Mouse (Mus musculus) E14TG2a.4 (cell line): ENCODE data around the gene Arid3a.
A peak's percentile ranks its signal among the peaks of the same experiment; 100 is the strongest.

Experiments
- H3K27me3 ChIP-seq: 2 replicates; pipeline ENCODE4 v1.6.1; 2014; ENCODE audit warnings: low read length, control low read depth; ENCODE audit not compliant: insufficient read depth
- H3K36me3 ChIP-seq: 2 replicates; pipeline ENCODE4 v1.6.1; 2014; ENCODE audit warnings: low read length, control low read depth; ENCODE audit not compliant: insufficient read depth
- H3K4me1 ChIP-seq: replicated peaks from 2 replicates; pipeline ENCODE4 v1.6.1; 2014; ENCODE audit warnings: low read depth, low read length, control low read depth
- H3K4me3 ChIP-seq: replicated peaks from 2 replicates; pipeline ENCODE4 v1.5.1; 2014; ENCODE audit warnings: mild to moderate bottlenecking, low read length
- H3K9me3 ChIP-seq: 2 replicates; pipeline ENCODE4 v1.6.1; 2014; ENCODE audit warnings: low read length, control low read depth
- CTCF ChIP-seq: conservative IDR thresholded peaks from 2 replicates; pipeline ENCODE4 v1.5.1; 2014; ENCODE audit warnings: low read length
- NANOG ChIP-seq: IDR thresholded peaks from 2 replicates; pipeline ENCODE4 v1.6.1; 2014; ENCODE audit warnings: borderline replicate concordance, low read length, mixed read lengths
- POU5F1 ChIP-seq: IDR thresholded peaks from 2 replicates; pipeline ENCODE4 v1.6.1; 2014; ENCODE audit warnings: low read length, borderline replicate concordance

Arid3a gene

GRCm38 (mm10) chr10:80004233-80004705 is 77.4 kb downstream of the Arid3a start:
- peaks cover 87% of the 10 kb centered on the region for H3K4me1 ChIP-seq
- TF ChIP-seq NANOG: no peak
- TF ChIP-seq CTCF: no peak
- no peak for TF ChIP-seq POU5F1
- peaks cover 12% of the 10 kb centered on the region for H3K27me3 ChIP-seq
- no peaks in the 10 kb centered on the region for H3K9me3 ChIP-seq
- peaks cover 41% of the 10 kb centered on the region for H3K36me3 ChIP-seq
- H3K4me3 ChIP-seq: peak overlapping the region; percentile 58
